Mouse (Mus musculus) neural tube, embryonic 11.5 days (tissue): ENCODE results near the gene Mpig6b. TPM values are rescaled to one million over a fixed set of nuclear protein-coding genes. Genes with fewer than 3 reads are reported as not detected.
A peak's percentile ranks its signal among the peaks of the same experiment; 100 is the strongest.

Experiments
- ATAC-seq: fragments of 200-750 bp; cut with Nextera tagmentation; 2 replicates; pipeline ENCODE4 v1.8.0; 2017; ENCODE audit warnings: moderate number of reproducible peaks, mild to moderate bottlenecking, moderate TSS enrichment, moderate library complexity; ENCODE audit not compliant: insufficient read depth, low FRiP score, low TSS enrichment
- DNase-seq: peaks from one replicate; pipeline ENCODE4 v3.0.0-alpha.2; 2015; ENCODE audit warnings: low spot score
- H3K27ac ChIP-seq: fragments of 300-500 bp; sonication (generic); 2 replicates; pipeline ENCODE4 v1.5.1; 2014; ENCODE audit warnings: low read depth, mild to moderate bottlenecking, low read length
- H3K27me3 ChIP-seq: fragments of 300-500 bp; sonication (generic); 2 replicates; pipeline ENCODE4 v1.6.1; 2014; ENCODE audit warnings: mild to moderate bottlenecking, low read length, mixed read lengths; ENCODE audit not compliant: control insufficient read depth, insufficient read depth
- H3K36me3 ChIP-seq: fragments of 300-500 bp; sonication (generic); 2 replicates; pipeline ENCODE4 v1.6.1; 2014; ENCODE audit warnings: mild to moderate bottlenecking, low read length, moderate library complexity, mixed read lengths; ENCODE audit not compliant: control insufficient read depth, insufficient read depth
- H3K4me1 ChIP-seq: fragments of 300-500 bp; sonication (generic); 2 replicates; pipeline ENCODE4 v1.6.1; 2014; ENCODE audit warnings: low read length, mixed read lengths; ENCODE audit not compliant: control insufficient read depth, insufficient read depth
- H3K4me2 ChIP-seq: fragments of 300-500 bp; sonication (generic); 2 replicates; pipeline ENCODE4 v1.6.1; 2014; ENCODE audit warnings: low read depth, mild to moderate bottlenecking, moderate library complexity
- H3K4me3 ChIP-seq: fragments of 300-500 bp; sonication (generic); 2 replicates; pipeline ENCODE4 v1.5.1; 2014; ENCODE audit warnings: low read depth, low read length
- H3K9ac ChIP-seq: fragments of 300-500 bp; sonication (generic); 2 replicates; pipeline ENCODE4 v1.6.1; 2014; ENCODE audit warnings: mild to moderate bottlenecking, low read length
- H3K9me3 ChIP-seq: fragments of 300-500 bp; sonication (generic); 2 replicates; pipeline ENCODE4 v1.6.1; 2016; ENCODE audit warnings: low read length; ENCODE audit not compliant: control insufficient read depth
- WGBS: fragments of 180-500 bp; shearing (Covaris S2); extraction: QIAGEN DNeasy Blood & Tissue Kit; methylation state at CpG from one replicate; pipeline ENCODE4 v1.1.7; 2014; 5-methylcytosine and 5-hydroxymethylcytosine counted together
- polyA plus RNA-seq: library from polyadenylated mRNA; unstranded; fragments of >200 nt; fragmentation: Nextera tagmentation; extraction: Ambion mirVana; gene quantifications from 2 replicates; pipeline ENCODE4 v1.2.1, GENCODE M21; 2014

Mpig6b gene
- polyA plus RNA-seq, 1 experiment from 2014 or later = 1.5 TPM

GRCm38 (mm10) chr17:35058911-35059892 is 6.8 kb downstream of the Mpig6b start, which contains the start of gene Ddah2:
Gene Ddah2 (plus strand): TSS chr17:35059035.
- H3K4me2 ChIP-seq = peak within 1 kb of the TSS; percentile 92
- WGBS = under 1% methylated on average over 56 of the region's 57 CpGs
- H3K9me3 ChIP-seq = no peaks in the 10 kb centered on the region
- peaks cover 14% of the 10 kb centered on the region for H3K36me3 ChIP-seq
- H3K4me3 ChIP-seq = peak within 1 kb of the TSS; percentile 60
- DNase-seq (peak; percentile 96), ATAC-seq (peak; percentile 93)
- H3K9ac ChIP-seq = peak within 1 kb of the TSS; percentile 79
- H3K4me1 ChIP-seq = peaks cover 10% of the 10 kb centered on the region
- peak within 1 kb of the TSS; percentile 73 for H3K27ac ChIP-seq
- peaks cover 2% of the 10 kb centered on the region; the same call in 1 of the 2 replicates for H3K27me3 ChIP-seq

- Histone ChIP-seq H3K9ac (no peak overlapping the region; the same call in 1 of the 2 replicates), H3K36me3 (peaks cover 19% of the 10 kb centered on the region), H3K4me2 (no peak overlapping the region)
These were observed 7.7 kb downstream of the Mpig6b start for GRCm38 (mm10) chr17:35058316-35058715.

GRCm38 (mm10) chr17:35057090-35057489 is 8.9 kb downstream of the Mpig6b start:
- Histone ChIP-seq H3K27me3 (no peaks in the 10 kb centered on the region), H3K9me3 (no peaks in the 10 kb centered on the region), H3K4me2 (no peak overlapping the region), H3K36me3 (peaks cover 24% of the 10 kb centered on the region), H3K4me1 (peaks cover 13% of the 10 kb centered on the region), H3K4me3 (no peak overlapping the region), H3K27ac (no peak overlapping the region), H3K9ac (no peak overlapping the region)
- ATAC-seq (no peak), DNase-seq (no peak)
- 79% methylated on average over 3 of the region's 3 CpGs for WGBS

More at GRCm38 (mm10) chr17:35058316-35058715, 7.7 kb downstream of the Mpig6b start:
- peak; percentile 2 for ATAC-seq
- H3K9me3 ChIP-seq = no peaks in the 10 kb centered on the region
- H3K27me3 ChIP-seq = no peaks in the 10 kb centered on the region
- DNase-seq = no peak
- no peak overlapping the region for H3K27ac ChIP-seq
- H3K4me3 ChIP-seq = peak overlapping the region; percentile 60
- WGBS = 74% methylated on average over 9 of the region's 9 CpGs
- H3K4me1 ChIP-seq = peaks cover 10% of the 10 kb centered on the region

- DNase-seq (no peak), ATAC-seq (no peak)
- Histone ChIP-seq H3K36me3 (peaks cover 22% of the 10 kb centered on the region), H3K4me3 (no peak overlapping the region), H3K4me2 (no peak overlapping the region), H3K9ac (no peak overlapping the region), H3K27ac (no peak overlapping the region), H3K27me3 (no peaks in the 10 kb centered on the region), H3K4me1 (peaks cover 19% of the 10 kb centered on the region), H3K9me3 (no peaks in the 10 kb centered on the region)
- WGBS = 94% methylated on average over 7 of the region's 7 CpGs
These were observed 10.1 kb downstream of the Mpig6b start for GRCm38 (mm10) chr17:35055691-35056495.

- peak overlapping the region; percentile 67 for H3K4me3 ChIP-seq
- ATAC-seq = no peak
- peak overlapping the region; percentile 88 for H3K4me2 ChIP-seq
- H3K36me3 ChIP-seq = peaks cover 22% of the 10 kb centered on the region
- no peaks in the 10 kb centered on the region for H3K9me3 ChIP-seq
- peak; percentile 30 for DNase-seq
- H3K9ac ChIP-seq = peak overlapping the region; percentile 89
- peak overlapping the region; percentile 93 for H3K27ac ChIP-seq
- peaks cover 17% of the 10 kb centered on the region for H3K4me1 ChIP-seq
- 90% methylated on average over 12 of the region's 12 CpGs for WGBS
- no peaks in the 10 kb centered on the region for H3K27me3 ChIP-seq
These were observed 13.6 kb downstream of the Mpig6b start for GRCm38 (mm10) chr17:35052271-35052798.

- H3K4me3 ChIP-seq = peak overlapping the region; percentile 67
- 1% methylated on average over 21 of the region's 21 CpGs for WGBS
- peak; percentile 62 for ATAC-seq
These were observed 14.6 kb downstream of the Mpig6b start for GRCm38 (mm10) chr17:35051156-35052086.

GRCm38 (mm10) chr17:35050126-35050750 is 15.7 kb downstream of the Mpig6b start:
- H3K36me3 ChIP-seq = peaks cover 14% of the 10 kb centered on the region
- peak overlapping the region; percentile 82 for H3K9ac ChIP-seq
- no peaks in the 10 kb centered on the region for H3K9me3 ChIP-seq
- peak overlapping the region; percentile 93 for H3K27ac ChIP-seq
- H3K4me3 ChIP-seq = peak overlapping the region; percentile 67
- H3K27me3 ChIP-seq = no peaks in the 10 kb centered on the region
- H3K4me1 ChIP-seq = peaks cover 22% of the 10 kb centered on the region
- ATAC-seq (no peak), DNase-seq (peak; percentile 72)
- under 1% methylated on average over 27 of the region's 27 CpGs for WGBS
- peak overlapping the region; percentile 88 for H3K4me2 ChIP-seq

More at GRCm38 (mm10) chr17:35051156-35052086, 14.6 kb downstream of the Mpig6b start:
- peaks cover 22% of the 10 kb centered on the region for H3K36me3 ChIP-seq
- peak overlapping the region; percentile 93 for H3K27ac ChIP-seq
- H3K4me2 ChIP-seq = peak overlapping the region; percentile 88
- peak overlapping the region; percentile 89 for H3K9ac ChIP-seq
- peak; percentile 79 for DNase-seq
- no peaks in the 10 kb centered on the region for H3K9me3 ChIP-seq
- H3K4me1 ChIP-seq = peaks cover 17% of the 10 kb centered on the region
- no peaks in the 10 kb centered on the region for H3K27me3 ChIP-seq
